Mouse (Mus musculus): ENCODE data around the gene Gtf3c1.
A peak's percentile ranks its signal among the peaks of the same experiment; 100 is the strongest.

The Gtf3c1 gene

GRCm38 (mm10) chr7:125707186-125707585, 394 bp downstream of the Gtf3c1 start:
- DNase-seq (ENCODE audit: low read depth, low spot score): peak; percentile 74

- DNase-seq (ENCODE audit: low read depth, low spot score): no peak
Measured at GRCm38 (mm10) chr7:125702791-125703190, 4.8 kb downstream of the Gtf3c1 start.

GRCm38 (mm10) chr7:125694056-125694455, 13.5 kb downstream of the Gtf3c1 start:
- no peak for DNase-seq (ENCODE audit: low read depth, low spot score)

GRCm38 (mm10) chr7:125690516-125690915, 17.1 kb downstream of the Gtf3c1 start:
- DNase-seq (ENCODE audit: low read depth, low spot score): no peak

- DNase-seq (ENCODE audit: low read depth, low spot score): no peak
Measured at GRCm38 (mm10) chr7:125679936-125680335, 27.6 kb downstream of the Gtf3c1 start.

GRCm38 (mm10) chr7:125678756-125679155, 28.8 kb downstream of the Gtf3c1 start:
- no peak for DNase-seq (ENCODE audit: low read depth, low spot score)

- DNase-seq (ENCODE audit: low read depth, low spot score): peak; percentile 78
Measured at GRCm38 (mm10) chr7:125674916-125675315, 32.7 kb downstream of the Gtf3c1 start.

- no peak for DNase-seq (ENCODE audit: low read depth, low spot score)
Measured at GRCm38 (mm10) chr7:125671396-125671795, 36.2 kb downstream of the Gtf3c1 start.

- DNase-seq (ENCODE audit: low read depth, low spot score): no peak
Measured at GRCm38 (mm10) chr7:125670865-125671264, 36.7 kb downstream of the Gtf3c1 start.

- DNase-seq (ENCODE audit: low read depth, low spot score): no peak
Measured at GRCm38 (mm10) chr7:125663654-125664053, 43.9 kb downstream of the Gtf3c1 start.

- DNase-seq (ENCODE audit: low read depth, low spot score): no peak
Measured at GRCm38 (mm10) chr7:125657511-125657910, 50.1 kb downstream of the Gtf3c1 start.

- DNase-seq (ENCODE audit: low read depth, low spot score): no peak
Measured at GRCm38 (mm10) chr7:125649013-125649412, 58.6 kb downstream of the Gtf3c1 start.

- no peak for DNase-seq (ENCODE audit: low read depth, low spot score)
Measured at GRCm38 (mm10) chr7:125645413-125645812, 62.2 kb downstream of the Gtf3c1 start.

GRCm38 (mm10) chr7:125643880-125644279, 63.7 kb downstream of the Gtf3c1 start:
- DNase-seq (ENCODE audit: low read depth, low spot score): no peak

- DNase-seq (ENCODE audit: low read depth, low spot score): peak; percentile 90
Measured at GRCm38 (mm10) chr7:125638870-125639386, 68.7 kb downstream of the Gtf3c1 start.

GRCm38 (mm10) chr7:125638376-125638775, 69.2 kb downstream of the Gtf3c1 start:
- peak; percentile 53 for DNase-seq (ENCODE audit: low read depth, low spot score)

- peak; percentile 46 for DNase-seq (ENCODE audit: low read depth, low spot score)
Measured at GRCm38 (mm10) chr7:125637220-125638140, 70.1 kb downstream of the Gtf3c1 start.

- DNase-seq (ENCODE audit: low read depth, low spot score): no peak
Measured at GRCm38 (mm10) chr7:125630989-125631388, 76.6 kb downstream of the Gtf3c1 start.

GRCm38 (mm10) chr7:125630317-125630716, 77.3 kb downstream of the Gtf3c1 start:
- DNase-seq (ENCODE audit: low read depth, low spot score): peak; percentile 85

GRCm38 (mm10) chr7:125625829-125626228, 81.8 kb downstream of the Gtf3c1 start:
- no peak for DNase-seq (ENCODE audit: low read depth, low spot score)

GRCm38 (mm10) chr7:125625219-125625618, 82.4 kb downstream of the Gtf3c1 start:
- peak; percentile 63 for DNase-seq (ENCODE audit: low read depth, low spot score)

- no peak for DNase-seq (ENCODE audit: low read depth, low spot score)
Measured at GRCm38 (mm10) chr7:125622741-125623685, 84.6 kb downstream of the Gtf3c1 start.

Measured in CD4-positive, CD25-positive, alpha-beta regulatory T cell, adult 2 months (primary cell).